Mouse (Mus musculus): ENCODE measurements around the gene Ccdc85b. TPM values are rescaled to one million over a fixed set of nuclear protein-coding genes. Genes with fewer than 3 reads are reported as not detected.
A peak's percentile ranks its signal among the peaks of the same experiment; 100 is the strongest.
"Not testable (repeated sequence)": the region's sequence is repeated elsewhere in the genome, so short reads cannot be mapped to it uniquely, and the experiment has no call there.

Gene Ccdc85b
- polyA plus RNA-seq (2015; fragmentation: Nextera tagmentation; extraction: Ambion mirVana): 11.7 and 13.2 TPM in 2 replicates

- Histone ChIP-seq H3K9me3 (no peaks in the 10 kb centered on the region), H3K4me2 (peak within 1 kb of the TSS; percentile 85), H3K27me3 (replicated peaks) (peaks cover 8% of the 10 kb centered on the region; the same call in 1 of the 2 replicates), H3K27ac (peak within 1 kb of the TSS; percentile 94), H3K4me1 (peaks cover 43% of the 10 kb centered on the region), H3K36me3 (replicated peaks) (0 out of 2 replicates have a peak, but pooled peaks cover under 1% of the 10 kb centered on the region), H3K4me3 (peak within 1 kb of the TSS; percentile 72), H3K9ac (peak within 1 kb of the TSS; percentile 80)
- 15% methylated on average over 14 of the region's 14 CpGs for WGBS
- peak; percentile 10; the same call in 1 of the 2 replicates for ATAC-seq (replicated peaks)
These were observed at the start of gene Ccdc85b for GRCm38 (mm10) chr19:5457746-5458442. Ccdc85b (minus strand) TSS chr19:5457894.

- 57% methylated on average over 17 of the region's 17 CpGs for WGBS
- H3K4me1 ChIP-seq: peaks cover 5% of the 10 kb centered on the region; the same call in 1 of the 2 replicates
- H3K9ac ChIP-seq: no peak within 1 kb of the TSS
- H3K4me3 ChIP-seq: no peak within 1 kb of the TSS
- H3K36me3 ChIP-seq (replicated peaks): 0 out of 2 replicates have a peak, but pooled peaks cover 4% of the 10 kb centered on the region
- no peaks in the 10 kb centered on the region for H3K9me3 ChIP-seq
- no peak within 1 kb of the TSS for H3K27ac ChIP-seq
- H3K4me2 ChIP-seq: no peak within 1 kb of the TSS
- H3K27me3 ChIP-seq (replicated peaks): no peaks in the 10 kb centered on the region
- no peak for ATAC-seq (replicated peaks)
These were observed 46.0 kb upstream of the Ccdc85b start, which contains the start of gene 1700020D05Rik for GRCm38 (mm10) chr19:5503687-5504086. 1700020D05Rik (minus strand) TSS chr19:5503787.

GRCm38 (mm10) chr19:5500330-5500875 lies 42.7 kb upstream of the Ccdc85b start:
- Histone ChIP-seq H3K4me2 (no peak overlapping the region), H3K9ac (no peak overlapping the region), H3K36me3 (replicated peaks) (peaks cover 32% of the 10 kb centered on the region), H3K4me1 (no peaks in the 10 kb centered on the region), H3K27me3 (replicated peaks) (no peaks in the 10 kb centered on the region), H3K9me3 (no peaks in the 10 kb centered on the region), H3K27ac (no peak overlapping the region), H3K4me3 (no peak overlapping the region)
- WGBS: 93% methylated on average over 2 of the region's 2 CpGs
- ATAC-seq (replicated peaks): no peak

- Histone ChIP-seq H3K36me3 (replicated peaks) (peaks cover 49% of the 10 kb centered on the region), H3K9me3 (no peaks in the 10 kb centered on the region), H3K27ac (no peak overlapping the region), H3K27me3 (replicated peaks) (no peaks in the 10 kb centered on the region), H3K9ac (no peak overlapping the region), H3K4me1 (peaks cover 19% of the 10 kb centered on the region), H3K4me2 (no peak overlapping the region), H3K4me3 (no peak overlapping the region)
- ATAC-seq (replicated peaks): no peak
- 87% methylated on average over 16 of the region's 16 CpGs for WGBS
These were observed 38.3 kb upstream of the Ccdc85b start for GRCm38 (mm10) chr19:5496052-5496370.

GRCm38 (mm10) chr19:5495353-5496051 lies 37.8 kb upstream of the Ccdc85b start:
- ATAC-seq (replicated peaks): no peak
- no peak overlapping the region for H3K4me3 ChIP-seq
- no peaks in the 10 kb centered on the region for H3K27me3 ChIP-seq (replicated peaks)
- H3K36me3 ChIP-seq (replicated peaks): peaks cover 49% of the 10 kb centered on the region
- H3K9ac ChIP-seq: no peak overlapping the region
- H3K27ac ChIP-seq: no peak overlapping the region
- no peak overlapping the region for H3K4me2 ChIP-seq
- peaks cover 19% of the 10 kb centered on the region for H3K4me1 ChIP-seq
- no peaks in the 10 kb centered on the region for H3K9me3 ChIP-seq
- 85% methylated on average over 12 of the region's 12 CpGs for WGBS

- H3K27me3 ChIP-seq (replicated peaks): no peaks in the 10 kb centered on the region
- H3K9me3 ChIP-seq: no peaks in the 10 kb centered on the region
- no peak overlapping the region for H3K4me2 ChIP-seq
- 87% methylated on average over 3 of the region's 3 CpGs for WGBS
- H3K36me3 ChIP-seq (replicated peaks): peaks cover 49% of the 10 kb centered on the region
- ATAC-seq (replicated peaks): no peak
- H3K4me1 ChIP-seq: peaks cover 26% of the 10 kb centered on the region
- H3K27ac ChIP-seq: no peak overlapping the region
- H3K4me3 ChIP-seq: no peak overlapping the region
- no peak overlapping the region for H3K9ac ChIP-seq
These were observed 36.6 kb upstream of the Ccdc85b start for GRCm38 (mm10) chr19:5494314-5494713.

GRCm38 (mm10) chr19:5493301-5493721 lies 35.6 kb upstream of the Ccdc85b start:
- Histone ChIP-seq H3K4me1 (peaks cover 36% of the 10 kb centered on the region), H3K36me3 (replicated peaks) (peaks cover 49% of the 10 kb centered on the region)
- not testable (repeated sequence) for H3K9ac ChIP-seq; H3K4me2 ChIP-seq; H3K27ac ChIP-seq; H3K4me3 ChIP-seq; H3K27me3 ChIP-seq (replicated peaks); H3K9me3 ChIP-seq; ATAC-seq (replicated peaks)
- WGBS: 63% methylated on average over 9 of the region's 9 CpGs

GRCm38 (mm10) chr19:5492641-5493040 lies 34.9 kb upstream of the Ccdc85b start:
- 85% methylated on average over 4 of the region's 4 CpGs for WGBS
- no peak for ATAC-seq (replicated peaks)
- peaks cover 37% of the 10 kb centered on the region for H3K4me1 ChIP-seq
- H3K4me2 ChIP-seq: no peak overlapping the region
- no peak overlapping the region for H3K27ac ChIP-seq
- H3K9ac ChIP-seq: no peak overlapping the region
- H3K4me3 ChIP-seq: peak overlapping the region; percentile 83; the same call in 1 of the 2 replicates
- no peaks in the 10 kb centered on the region for H3K9me3 ChIP-seq
- no peaks in the 10 kb centered on the region for H3K27me3 ChIP-seq (replicated peaks)
- peaks cover 43% of the 10 kb centered on the region for H3K36me3 ChIP-seq (replicated peaks)

GRCm38 (mm10) chr19:5490898-5491708 lies 33.4 kb upstream of the Ccdc85b start:
- Histone ChIP-seq H3K27ac (peak overlapping the region; percentile 96), H3K36me3 (replicated peaks) (peaks cover 28% of the 10 kb centered on the region), H3K4me2 (peak overlapping the region; percentile 81), H3K4me1 (peaks cover 52% of the 10 kb centered on the region), H3K27me3 (replicated peaks) (no peaks in the 10 kb centered on the region), H3K4me3 (peak overlapping the region; percentile 83), H3K9me3 (no peaks in the 10 kb centered on the region), H3K9ac (peak overlapping the region; percentile 88)
- WGBS: under 1% methylated on average over 59 of the region's 59 CpGs
- ATAC-seq (replicated peaks): peak; percentile 45

- H3K9me3 ChIP-seq: no peaks in the 10 kb centered on the region
- peak within 1 kb of the TSS; percentile 83 for H3K4me3 ChIP-seq
- H3K4me1 ChIP-seq: peaks cover 52% of the 10 kb centered on the region
- H3K9ac ChIP-seq: peak within 1 kb of the TSS; percentile 88
- H3K36me3 ChIP-seq (replicated peaks): peaks cover 21% of the 10 kb centered on the region
- H3K27ac ChIP-seq: peak within 1 kb of the TSS; percentile 96
- H3K27me3 ChIP-seq (replicated peaks): no peaks in the 10 kb centered on the region
- under 1% methylated on average over 62 of the region's 62 CpGs for WGBS
- peak within 1 kb of the TSS; percentile 83 for H3K4me2 ChIP-seq
- peak; percentile 77 for ATAC-seq (replicated peaks)
These were observed 32.7 kb upstream of the Ccdc85b start, which contains the start of gene Cfl1 for GRCm38 (mm10) chr19:5490313-5490897. Cfl1 (plus strand) TSS chr19:5490455.

GRCm38 (mm10) chr19:5489721-5490120 lies 32.0 kb upstream of the Ccdc85b start:
- not testable (repeated sequence) for H3K9ac ChIP-seq; H3K9me3 ChIP-seq; ATAC-seq (replicated peaks); H3K27me3 ChIP-seq (replicated peaks)
- Histone ChIP-seq H3K36me3 (replicated peaks) (peaks cover 20% of the 10 kb centered on the region), H3K4me1 (peaks cover 52% of the 10 kb centered on the region), H3K4me3 (peak overlapping the region; percentile 83), H3K4me2 (peak overlapping the region; percentile 83), H3K27ac (peak overlapping the region; percentile 96)
- WGBS: 48% methylated on average over 10 of the region's 10 CpGs
